Mouse (Mus musculus): ENCODE measurements around the gene Tubgcp5.

DNA sequence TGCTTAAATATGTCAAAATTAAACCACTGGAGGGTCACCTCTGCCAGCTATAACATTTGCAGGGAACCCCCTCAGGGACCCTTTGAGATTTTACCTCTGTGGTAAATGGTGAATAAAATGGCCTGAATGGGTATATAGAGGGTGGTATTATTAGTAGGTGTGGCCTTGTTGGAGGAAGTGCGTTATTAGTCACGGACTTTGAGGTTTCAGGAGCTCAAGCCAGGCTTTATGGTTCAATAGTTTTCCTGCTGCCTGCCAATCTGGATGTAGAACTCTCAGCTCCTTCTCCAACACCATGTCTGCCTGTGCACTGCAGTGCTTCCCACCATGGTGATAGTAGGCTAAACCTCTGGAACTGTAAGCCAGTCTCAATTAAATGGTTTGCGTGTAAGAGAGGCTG lies 75.3 kb downstream of the Tubgcp5 start:
- TF ChIP-seq CTCF (IDR thresholded peaks at IDR 0.05; ENCODE audit: borderline replicate concordance, control insufficient read depth, extremely low read depth, insufficient read depth, low read length, poor library complexity) (no peak), POLR2A (IDR thresholded peaks at IDR 0.05; ENCODE audit: control insufficient read depth, extremely low read depth, insufficient read depth, low read length, poor library complexity) (no peak)
